Mouse (Mus musculus) large intestine, adult 2 months (tissue): ENCODE results near the gene Gm14819. TPM values are rescaled to one million over a fixed set of nuclear protein-coding genes. Genes with fewer than 3 reads are reported as not detected.
"Not testable (repeated sequence)": the region's sequence is repeated elsewhere in the genome, so short reads cannot be mapped to it uniquely, and the experiment has no call there.

Experiments used
- DNase-seq: peaks from one replicate; pipeline ENCODE4 v3.0.0-alpha.2; 2012; ENCODE audit warnings: low read depth, low spot score
- WGBS: fragments of 180-500 bp; shearing (Covaris S2); methylation state at CpG from one replicate; pipeline ENCODE4 v1.1.7; 2018; 5-methylcytosine and 5-hydroxymethylcytosine counted together
- polyA plus RNA-seq: library from polyadenylated mRNA; depleted of rRNA; stranded (reverse); fragments of >200 nt; gene quantifications from 2 replicates; pipeline ENCODE4 v1.2.3, GENCODE M21; 2012; rRNA removed

The Gm14819 gene
- not detected in 2 replicates for polyA plus RNA-seq

DNA sequence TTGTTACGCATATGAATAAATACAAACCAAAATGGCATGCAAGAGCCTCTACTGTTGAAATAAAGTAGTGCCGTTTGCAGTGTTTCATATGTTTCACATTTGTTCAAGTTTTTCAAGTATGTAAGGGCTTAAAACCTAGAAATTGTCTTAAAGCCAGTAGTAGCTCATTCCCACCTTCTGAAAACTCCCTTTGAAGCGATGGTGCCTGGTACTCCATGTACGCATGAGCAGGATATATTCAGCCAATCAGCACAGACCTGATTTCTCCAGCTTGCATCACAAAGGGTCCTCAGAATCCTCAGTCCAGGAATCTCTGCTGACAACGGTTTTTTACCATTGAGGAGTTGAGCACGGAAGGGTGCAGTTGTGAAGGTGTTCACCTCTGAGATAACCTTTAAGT, at the start of gene Gm14819:
Gene Gm14819 (plus strand): TSS at position 301 of the 400 bp plus-strand sequence.
- not testable (repeated sequence) for DNase-seq
- no CpG with 5 or more reads among the region's 6 CpGs for WGBS
